Mouse (Mus musculus) heart, embryonic 10.5 days (tissue): ENCODE data around the gene Ctdnep1. TPM values are rescaled to one million over a fixed set of nuclear protein-coding genes. Genes with fewer than 3 reads are reported as not detected.
"Not testable (repeated sequence)": the region's sequence is repeated elsewhere in the genome, so short reads cannot be mapped to it uniquely, and the experiment has no call there.

Experiments
- DNase-seq: peaks from one replicate; pipeline ENCODE4 v3.0.0-alpha.2; 2017; ENCODE audit warnings: low spot score
- H3K27ac ChIP-seq: fragments of 300-500 bp; sonication (generic); 2 replicates; pipeline ENCODE4 v1.5.1; 2016; ENCODE audit warnings: mild to moderate bottlenecking
- H3K27me3 ChIP-seq: fragments of 300-500 bp; sonication (generic); 2 replicates; pipeline ENCODE4 v1.6.1; 2016; ENCODE audit warnings: mild to moderate bottlenecking; ENCODE audit not compliant: poor library complexity, insufficient read depth, severe bottlenecking
- H3K36me3 ChIP-seq: fragments of 300-500 bp; sonication (generic); 2 replicates; pipeline ENCODE4 v1.6.1; 2016; ENCODE audit warnings: mild to moderate bottlenecking, moderate library complexity
- H3K4me1 ChIP-seq: fragments of 300-500 bp; sonication (generic); 2 replicates; pipeline ENCODE4 v1.6.1; 2016; ENCODE audit warnings: mild to moderate bottlenecking
- H3K4me3 ChIP-seq: fragments of 300-500 bp; sonication (generic); 2 replicates; pipeline ENCODE4 v1.5.1; 2016; ENCODE audit warnings: mild to moderate bottlenecking, moderate library complexity
- H3K9me3 ChIP-seq: fragments of 300-500 bp; sonication (generic); 2 replicates; pipeline ENCODE4 v1.6.1; 2016; ENCODE audit warnings: mild to moderate bottlenecking, moderate library complexity
- WGBS: fragments of 180-500 bp; shearing (Covaris S2); methylation state at CpG from one replicate; pipeline ENCODE4 v1.1.7; 2016; 5-methylcytosine and 5-hydroxymethylcytosine counted together
- polyA plus RNA-seq: library from polyadenylated mRNA; unstranded; fragments of >200 nt; fragmentation: Nextera tagmentation; extraction: Ambion mirVana; gene quantifications from 2 replicates; pipeline ENCODE4 v1.2.1, GENCODE M21; 2016

The Ctdnep1 gene
- polyA plus RNA-seq, 1 experiment from 2014 or later = 23.8 TPM

DNA sequence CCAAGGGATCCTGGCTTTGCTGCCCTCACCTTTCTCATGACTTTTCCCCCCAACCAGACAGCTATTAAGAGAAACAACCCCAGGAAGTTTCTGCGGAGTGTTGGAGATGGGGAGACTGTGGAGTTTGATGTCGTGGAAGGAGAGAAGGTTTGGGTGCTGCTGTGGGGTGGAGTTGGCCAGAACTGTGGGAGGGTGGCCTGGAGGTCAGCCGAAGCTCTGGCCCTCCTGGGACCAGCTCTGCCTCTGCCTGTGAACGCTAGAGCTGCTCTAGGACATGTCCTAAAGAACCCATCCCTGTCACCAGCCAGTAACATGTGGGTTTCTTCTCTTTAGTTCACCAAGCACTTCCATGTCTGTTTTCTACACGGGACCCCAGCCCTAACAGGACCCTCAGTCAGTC is 41.8 kb upstream of the Ctdnep1 start:
- Histone ChIP-seq H3K4me1 (peaks cover 31% of the 10 kb centered on the region), H3K27ac (no peak overlapping the region), H3K4me3 (no peak overlapping the region), H3K9me3 (no peaks in the 10 kb centered on the region), H3K27me3 (peaks cover 73% of the 10 kb centered on the region), H3K36me3 (peaks cover 18% of the 10 kb centered on the region)
- 57% methylated on average over 5 of the region's 5 CpGs for WGBS
- no peak for DNase-seq

DNA sequence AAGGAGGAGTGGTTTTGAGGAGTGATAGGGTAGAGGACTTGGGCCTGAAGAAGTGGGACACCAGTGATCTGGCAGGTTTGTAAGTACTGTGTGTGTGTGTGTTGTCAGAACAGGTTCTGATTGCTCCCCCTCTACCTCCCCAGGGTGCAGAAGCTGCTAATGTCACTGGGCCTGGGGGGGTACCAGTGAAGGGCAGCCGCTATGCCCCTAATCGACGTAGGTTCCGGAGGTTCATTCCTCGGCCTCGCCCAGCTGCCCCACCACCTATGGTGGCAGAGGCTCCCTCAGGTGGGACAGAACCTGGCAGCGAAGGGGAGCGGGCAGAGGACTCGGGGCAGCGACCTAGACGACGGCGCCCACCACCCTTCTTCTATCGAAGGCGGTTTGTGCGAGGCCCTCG is 41.2 kb upstream of the Ctdnep1 start:
- Histone ChIP-seq H3K4me1 (peaks cover 29% of the 10 kb centered on the region), H3K9me3 (no peaks in the 10 kb centered on the region), H3K27ac (peak overlapping the region; percentile 48; the same call in 1 of the 2 replicates), H3K36me3 (peaks cover 24% of the 10 kb centered on the region), H3K27me3 (peaks cover 77% of the 10 kb centered on the region), H3K4me3 (no peak overlapping the region)
- 91% methylated on average over 17 of the region's 17 CpGs for WGBS
- DNase-seq = no peak

DNA sequence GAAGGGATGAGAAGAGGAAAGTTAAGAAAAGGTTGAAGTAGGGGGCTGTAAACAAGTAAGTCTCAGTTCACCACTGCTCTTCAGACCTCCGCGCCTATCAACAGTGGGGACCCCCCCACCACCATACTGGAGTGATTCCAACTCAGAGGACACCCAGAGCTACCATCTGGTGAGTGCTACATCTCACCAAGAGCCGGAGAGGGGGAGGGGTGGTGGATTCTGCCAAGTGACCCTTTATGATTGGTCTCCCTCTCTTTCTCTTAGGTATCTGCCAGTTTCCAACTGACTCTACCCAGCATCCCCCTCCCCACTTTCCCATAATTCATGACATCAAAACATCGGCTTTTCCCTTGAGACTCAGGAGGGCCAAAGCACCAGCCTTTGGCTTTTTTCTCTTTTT is 40.0 kb upstream of the Ctdnep1 start:
- peaks cover 27% of the 10 kb centered on the region for H3K4me1 ChIP-seq
- no peak overlapping the region for H3K4me3 ChIP-seq
- H3K27me3 ChIP-seq = peaks cover 78% of the 10 kb centered on the region
- no peaks in the 10 kb centered on the region for H3K9me3 ChIP-seq
- WGBS = 81% methylated on average over 4 of the region's 4 CpGs
- DNase-seq = no peak
- no peak overlapping the region for H3K27ac ChIP-seq
- peaks cover 36% of the 10 kb centered on the region for H3K36me3 ChIP-seq

DNA sequence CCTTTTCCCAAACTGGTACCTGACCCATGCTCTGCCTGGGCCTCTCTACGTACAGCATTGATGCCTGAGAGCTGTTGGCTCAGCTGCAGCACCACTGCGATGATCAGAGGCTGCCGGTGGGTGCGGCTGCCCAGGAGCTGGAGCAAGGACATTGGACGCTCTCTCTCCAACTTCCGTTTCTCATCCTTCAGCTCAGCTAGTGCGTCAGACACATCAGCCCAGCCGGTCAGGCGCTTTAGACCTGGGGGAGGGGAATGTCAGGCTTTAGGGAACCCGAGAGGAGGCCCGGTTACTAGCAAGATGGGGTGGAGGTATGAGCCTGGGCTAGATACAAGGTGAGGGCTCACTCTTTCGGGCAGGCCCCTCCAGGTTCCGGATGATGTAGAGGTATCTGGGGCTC is 35.7 kb upstream of the Ctdnep1 start:
- no peak for DNase-seq
- WGBS = 67% methylated on average over 13 of the region's 13 CpGs
- Histone ChIP-seq H3K9me3 (no peaks in the 10 kb centered on the region), H3K27me3 (peaks cover 43% of the 10 kb centered on the region), H3K4me3 (peak overlapping the region; percentile 70; the same call in 1 of the 2 replicates), H3K27ac (peak overlapping the region; percentile 39; the same call in 1 of the 2 replicates), H3K4me1 (peaks cover 34% of the 10 kb centered on the region), H3K36me3 (peaks cover 41% of the 10 kb centered on the region)

DNA sequence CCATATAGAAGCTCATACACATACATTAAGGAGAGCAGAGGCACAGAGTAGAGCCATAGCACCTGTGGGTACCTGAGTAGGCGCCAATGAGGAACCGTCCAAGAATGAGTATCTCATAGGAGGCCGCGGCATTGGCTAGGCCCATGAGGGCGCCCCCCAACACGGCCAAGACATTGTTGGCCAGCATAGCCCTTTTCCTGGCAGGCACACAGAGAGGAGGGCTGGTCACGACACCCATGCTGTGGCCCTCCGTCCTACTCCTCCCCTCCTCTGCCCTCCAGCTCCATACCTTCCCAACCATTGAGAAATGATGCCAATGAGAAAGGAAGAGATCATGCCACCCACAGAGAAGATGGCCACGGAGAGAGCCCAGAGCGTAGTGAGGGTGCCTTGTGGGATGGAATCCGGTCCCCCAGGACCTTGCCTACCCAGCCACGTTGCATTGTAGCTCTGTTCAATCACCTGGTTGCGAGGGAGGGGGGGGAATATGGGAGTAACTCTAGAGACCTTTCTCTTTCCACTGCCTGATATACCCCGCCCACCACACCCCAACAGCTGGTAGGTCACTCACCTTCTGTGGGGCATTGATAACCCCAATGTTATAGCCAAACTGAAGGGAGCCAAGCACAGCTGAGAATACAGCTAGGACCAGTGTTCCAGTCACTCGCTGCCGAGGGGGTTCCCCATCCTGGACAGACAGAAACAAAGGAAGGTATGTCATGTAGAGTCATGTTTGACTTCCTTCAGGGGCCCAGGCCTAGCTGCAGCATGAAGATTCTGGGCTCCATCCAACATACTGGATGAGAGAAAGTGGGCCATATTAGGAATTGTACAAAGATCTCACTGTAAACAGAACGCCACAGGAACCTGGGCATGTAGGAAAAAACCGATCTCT is 34.7 kb upstream of the Ctdnep1 start:
- peak overlapping the region; percentile 91 for H3K27ac ChIP-seq
- H3K36me3 ChIP-seq = peaks cover 41% of the 10 kb centered on the region
- WGBS = 88% methylated on average over 18 of the region's 18 CpGs

DNA sequence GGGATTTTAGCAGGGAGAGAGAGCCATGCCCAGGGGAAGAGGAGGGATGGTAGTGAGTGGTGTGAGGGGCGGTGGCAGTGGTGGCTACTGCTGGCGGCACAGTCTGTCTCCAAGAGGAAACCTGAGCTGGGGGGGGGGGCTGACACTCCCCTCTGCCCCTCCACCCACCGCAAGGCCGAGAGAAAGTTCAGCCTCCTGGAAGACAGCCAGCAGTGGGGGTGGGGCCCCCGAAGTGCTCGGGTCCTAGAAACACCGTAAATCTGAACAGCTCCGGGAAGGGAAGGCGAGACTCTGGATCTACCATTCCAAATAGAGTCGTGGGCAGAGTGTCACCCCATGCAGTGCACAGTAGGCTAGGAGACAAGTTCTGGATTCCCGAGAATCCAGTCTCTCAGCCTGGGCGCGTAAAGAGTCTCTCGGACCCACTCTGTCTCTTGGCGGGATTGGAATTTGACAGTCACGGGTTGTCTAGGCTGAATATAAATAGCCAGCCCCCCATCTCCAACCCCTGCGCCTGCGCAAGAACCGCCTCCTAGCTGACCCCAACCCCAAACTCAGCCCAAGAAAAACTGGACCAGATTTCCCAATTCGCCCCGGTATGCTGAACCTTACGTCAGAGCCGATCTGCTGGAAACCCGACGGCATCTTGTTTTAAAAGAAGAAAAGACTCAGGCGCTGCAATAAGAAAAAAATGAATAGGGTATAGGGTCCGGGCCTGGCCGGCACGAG is 33.5 kb upstream of the Ctdnep1 start:
- Histone ChIP-seq H3K4me1 (peaks cover 34% of the 10 kb centered on the region), H3K9me3 (no peaks in the 10 kb centered on the region), H3K4me3 (peak overlapping the region; percentile 70), H3K36me3 (peaks cover 39% of the 10 kb centered on the region), H3K27ac (peak overlapping the region; percentile 91), H3K27me3 (peaks cover 43% of the 10 kb centered on the region)
- 2% methylated on average over 29 of the region's 29 CpGs for WGBS
- DNase-seq = peak; percentile 82

More for the DNA sequence above, 34.7 kb upstream of the Ctdnep1 start:
- Histone ChIP-seq H3K9me3 (no peaks in the 10 kb centered on the region), H3K4me3 (peak overlapping the region; percentile 70), H3K4me1 (peaks cover 34% of the 10 kb centered on the region), H3K27me3 (peaks cover 42% of the 10 kb centered on the region)
- peak; percentile 85 for DNase-seq

DNA sequence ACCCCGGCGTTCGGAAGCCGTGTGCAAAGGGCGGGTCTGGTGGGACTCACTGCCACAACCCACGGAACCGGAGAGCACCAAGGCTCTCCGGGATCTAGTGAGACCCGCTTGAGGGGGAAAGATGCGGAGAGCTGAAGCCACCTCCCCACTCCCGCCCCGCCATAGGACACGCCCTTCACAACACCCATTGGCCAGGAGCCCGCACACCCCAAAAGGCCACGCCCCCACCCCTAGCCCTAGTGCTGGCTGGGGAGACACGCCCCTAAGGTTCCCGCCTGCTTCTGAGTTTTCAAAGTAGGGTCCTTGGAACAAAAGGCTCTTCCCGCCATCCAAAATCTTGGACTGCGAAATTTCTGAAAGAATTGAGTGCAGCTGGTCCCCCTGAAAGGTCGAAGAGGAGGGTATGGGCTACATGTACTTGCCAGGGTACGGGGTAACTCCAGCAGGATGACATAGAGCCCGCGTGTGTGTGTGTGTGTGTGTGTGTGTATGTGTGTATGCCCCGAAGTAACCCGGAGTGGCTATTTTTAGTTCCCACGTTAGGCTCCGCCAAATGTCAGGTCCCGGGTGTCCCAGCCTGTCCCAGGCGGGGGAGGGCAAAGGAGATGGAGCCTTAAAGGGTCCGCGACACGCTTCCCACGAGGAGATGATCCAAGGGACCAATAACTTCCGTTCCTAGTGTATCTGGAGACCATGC is 32.7 kb upstream of the Ctdnep1 start, which contains the start of gene Slc2a4:
Gene Slc2a4 (minus strand): TSS at position 123 of the 697 bp plus-strand sequence.
- Histone ChIP-seq H3K27ac (peak within 1 kb of the TSS; percentile 91), H3K4me1 (peaks cover 37% of the 10 kb centered on the region), H3K27me3 (peaks cover 36% of the 10 kb centered on the region), H3K9me3 (no peaks in the 10 kb centered on the region), H3K36me3 (peaks cover 32% of the 10 kb centered on the region), H3K4me3 (peak within 1 kb of the TSS; percentile 70)
- WGBS = under 1% methylated on average over 34 of the region's 34 CpGs
- peak; percentile 98 for DNase-seq

DNA sequence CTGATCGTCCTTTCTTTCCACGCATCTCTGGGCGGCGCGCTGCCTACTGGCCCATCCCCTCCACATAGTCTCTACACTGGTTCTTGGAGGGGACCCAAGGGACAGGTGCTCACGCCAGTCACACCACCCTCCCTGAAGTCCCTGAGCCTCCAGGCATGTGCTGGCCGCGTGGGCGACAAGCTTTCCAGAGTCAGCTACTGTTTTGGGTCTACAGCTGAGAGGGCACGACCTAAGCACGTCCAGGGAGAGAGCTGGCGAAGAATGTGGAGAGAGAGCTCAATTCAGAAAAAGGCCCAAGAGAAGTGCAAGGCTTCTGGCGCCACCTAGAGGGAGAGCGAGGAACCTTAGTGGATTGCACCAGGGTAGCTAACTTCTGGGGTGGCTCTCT is 32.2 kb upstream of the Ctdnep1 start:
- peak; percentile 94 for DNase-seq
- peaks cover 27% of the 10 kb centered on the region for H3K36me3 ChIP-seq
- H3K27ac ChIP-seq = peak overlapping the region; percentile 91
- H3K4me3 ChIP-seq = peak overlapping the region; percentile 70
- peaks cover 38% of the 10 kb centered on the region for H3K4me1 ChIP-seq
- WGBS = under 1% methylated on average over 14 of the region's 14 CpGs
- no peaks in the 10 kb centered on the region for H3K9me3 ChIP-seq
- peaks cover 33% of the 10 kb centered on the region for H3K27me3 ChIP-seq

DNA sequence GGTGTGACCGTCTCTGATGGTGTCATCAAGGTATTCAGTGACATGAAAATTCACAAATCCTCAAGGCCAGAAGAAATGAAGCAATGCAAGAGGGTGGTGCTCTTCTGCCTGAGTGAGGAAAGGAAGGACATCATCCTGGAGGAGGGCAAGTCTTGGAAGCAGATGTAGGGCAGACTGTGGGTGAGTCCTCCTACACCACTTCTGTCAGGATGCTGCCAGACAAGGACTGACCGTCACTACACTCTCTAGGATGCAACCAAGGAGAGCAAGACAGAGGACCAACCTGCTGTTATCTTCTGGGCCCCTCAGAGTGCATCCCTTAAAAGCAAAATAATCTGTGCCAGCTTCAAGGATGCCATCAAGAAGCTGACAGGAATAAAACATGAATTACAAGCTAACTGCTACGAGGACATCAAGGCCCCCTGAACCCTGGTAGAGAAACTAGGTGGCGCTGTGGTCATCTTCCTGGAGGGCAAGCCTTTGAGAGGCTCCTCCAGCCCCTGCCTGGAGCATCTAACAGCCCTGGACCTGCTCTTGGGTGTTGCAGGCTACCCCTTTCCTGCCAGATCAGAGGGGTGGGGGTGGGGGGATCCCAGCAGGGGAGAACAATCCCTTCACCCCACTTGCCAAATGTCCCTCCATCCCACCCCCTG is 30.0 kb upstream of the Ctdnep1 start:
- Histone ChIP-seq H3K9me3 (no peaks in the 10 kb centered on the region), H3K4me1 (peaks cover 31% of the 10 kb centered on the region), H3K36me3 (peaks cover 6% of the 10 kb centered on the region), H3K27me3 (peaks cover 13% of the 10 kb centered on the region; the same call in 1 of the 2 replicates), H3K4me3 (no peak overlapping the region), H3K27ac (no peak overlapping the region)
- 40% methylated on average over 4 of the region's 4 CpGs for WGBS
- no peak for DNase-seq

DNA sequence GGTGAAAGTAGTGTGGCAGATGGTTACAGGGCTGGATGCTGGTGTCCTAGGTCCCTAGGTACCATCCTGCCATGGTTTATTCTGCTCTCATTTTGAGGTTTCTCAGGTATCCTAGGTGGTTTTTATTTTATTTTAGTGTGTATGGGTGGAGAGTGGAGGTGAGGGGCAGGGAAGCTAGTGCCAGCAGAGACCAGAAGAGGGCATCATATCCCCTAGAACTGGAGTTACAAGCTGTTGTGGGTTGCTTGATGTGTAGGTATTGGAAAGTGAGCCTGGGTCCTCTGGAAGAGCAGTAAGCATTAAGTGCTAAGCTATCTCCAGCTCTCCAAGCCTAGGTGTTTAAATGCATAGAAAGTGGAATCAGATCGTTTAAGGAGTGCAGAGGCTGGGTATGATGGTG is 28.7 kb upstream of the Ctdnep1 start:
- Histone ChIP-seq H3K27me3 (peaks cover 5% of the 10 kb centered on the region; the same call in 1 of the 2 replicates), H3K9me3 (no peaks in the 10 kb centered on the region), H3K36me3 (no peaks in the 10 kb centered on the region), H3K4me3 (no peak overlapping the region), H3K27ac (no peak overlapping the region), H3K4me1 (peaks cover 18% of the 10 kb centered on the region)
- 42% methylated on average over 1 of the region's 1 CpGs for WGBS
- no peak for DNase-seq

DNA sequence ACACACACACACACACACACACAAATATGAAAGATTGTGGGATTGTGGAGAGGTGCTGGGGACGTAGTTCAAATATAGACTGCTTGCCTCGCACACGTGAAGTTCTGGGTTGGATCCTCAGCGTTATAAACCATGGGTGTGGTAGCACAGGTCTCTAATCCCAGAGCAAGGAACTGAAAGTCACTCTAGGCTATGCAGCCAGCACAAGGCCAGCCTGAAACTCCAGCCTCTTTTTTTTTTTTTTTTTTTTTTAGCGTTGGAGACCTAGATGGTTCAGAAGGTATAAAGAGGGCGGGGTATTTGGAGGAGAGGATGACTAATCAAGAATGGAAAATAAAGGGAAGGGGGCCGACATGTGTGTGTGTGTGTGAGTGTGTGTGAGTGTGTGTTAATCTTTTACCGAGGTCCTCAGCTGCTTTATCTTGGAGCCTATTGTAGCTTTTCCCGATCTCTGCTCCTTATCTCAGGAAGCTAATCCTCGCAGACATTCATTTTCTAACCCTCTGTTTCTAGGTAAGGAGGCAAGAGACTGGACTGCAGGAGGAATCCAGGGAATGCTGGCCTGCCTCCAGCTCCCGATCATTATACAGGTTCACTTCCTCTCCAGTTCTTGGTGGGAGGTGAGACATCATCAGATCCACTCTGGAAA is 27.6 kb upstream of the Ctdnep1 start:
- 41% methylated on average over 11 of the region's 11 CpGs for WGBS
- H3K4me3 ChIP-seq = no peak overlapping the region
- no peaks in the 10 kb centered on the region for H3K36me3 ChIP-seq
- peaks cover 5% of the 10 kb centered on the region; the same call in 1 of the 2 replicates for H3K27me3 ChIP-seq
- no peaks in the 10 kb centered on the region for H3K9me3 ChIP-seq
- DNase-seq = no peak
- H3K4me1 ChIP-seq = peaks cover 9% of the 10 kb centered on the region
- no peak overlapping the region for H3K27ac ChIP-seq

DNA sequence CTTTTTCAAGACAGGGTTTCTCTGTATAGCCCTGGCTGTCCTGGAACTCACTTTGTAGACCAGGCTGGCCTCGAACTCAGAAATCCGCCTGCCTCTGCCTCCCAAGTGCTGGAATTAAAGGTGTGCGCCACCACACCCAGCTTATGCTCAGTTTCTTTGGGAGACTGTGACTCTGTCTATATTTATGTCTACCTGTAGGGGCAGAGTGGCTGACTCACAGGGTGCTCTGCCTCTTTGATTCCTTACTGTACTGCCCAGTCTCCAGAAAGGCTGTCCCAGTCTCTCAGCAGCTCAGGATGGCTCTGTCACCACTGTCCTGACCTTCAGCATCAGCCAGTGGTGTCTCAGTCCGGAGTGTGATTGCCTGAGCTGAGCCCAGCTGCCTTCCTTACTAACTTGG is 25.3 kb upstream of the Ctdnep1 start:
- WGBS = 73% methylated on average over 4 of the region's 4 CpGs
- H3K36me3 ChIP-seq, H3K9me3 ChIP-seq, DNase-seq, H3K27me3 ChIP-seq, H3K4me1 ChIP-seq, H3K27ac ChIP-seq, H3K4me3 ChIP-seq: not testable (repeated sequence)
